Mouse (Mus musculus) thymus, postnatal 10 days (tissue): ENCODE results near the gene Akap13.

Experiments
- DNase-seq, 2 experiments: peaks; one replicate each; pipeline ENCODE4 v3.0.0; 2021; ENCODE audit warnings: low spot score in 2 of 2

Gene Akap13

DNA sequence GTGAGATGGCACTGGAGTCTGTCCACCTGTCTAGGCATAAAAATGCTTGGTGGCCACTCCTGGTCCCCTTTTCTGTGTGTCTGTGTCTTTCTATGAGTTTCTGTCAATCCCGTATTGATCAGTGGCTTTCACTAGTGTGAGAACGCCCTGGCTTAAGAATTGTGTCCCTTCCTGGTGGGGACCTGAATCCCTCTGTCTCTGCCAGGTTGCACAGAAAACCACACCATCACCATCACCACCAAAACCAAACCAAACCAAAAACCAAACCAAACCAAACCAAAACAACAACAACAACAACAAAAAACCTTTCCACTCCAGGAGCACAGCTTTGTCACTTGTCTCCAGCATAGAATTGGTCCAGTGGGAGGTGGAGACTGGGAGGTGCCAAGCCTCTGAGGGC, 337.8 kb downstream of the Akap13 start:
- DNase-seq, result no peak

DNA sequence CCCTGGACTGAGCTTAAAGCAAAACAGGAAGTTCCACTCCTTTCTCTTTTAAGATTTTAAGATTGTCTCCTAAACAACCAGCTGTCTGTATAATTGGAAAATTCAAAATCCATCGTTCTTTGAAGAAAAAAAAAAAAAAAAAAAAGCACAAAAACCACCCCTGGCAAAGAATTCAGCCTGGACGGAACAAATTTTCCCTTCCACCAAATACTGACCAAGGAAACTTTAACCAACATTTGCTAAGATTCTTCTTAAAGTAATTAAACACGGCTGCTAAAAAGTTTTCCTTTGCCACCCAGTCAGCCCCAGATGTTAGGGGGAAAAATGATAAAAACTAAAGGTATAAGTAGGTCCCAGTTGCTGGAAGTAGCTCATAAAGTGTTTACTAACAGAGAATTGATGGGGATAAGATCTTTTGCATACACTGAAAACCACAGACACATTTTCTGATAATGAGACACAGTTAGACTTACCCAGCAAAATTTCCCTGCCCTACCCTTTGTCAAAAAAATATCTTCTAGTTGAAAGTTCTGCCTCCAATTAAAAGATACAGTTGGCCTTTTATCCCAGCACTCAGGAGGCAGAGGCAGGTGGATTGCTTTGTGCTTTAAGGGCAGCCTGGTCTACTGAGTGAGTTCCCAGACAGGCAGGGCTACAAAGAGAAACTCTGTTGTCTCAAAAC, 338.5 kb downstream of the Akap13 start:
- DNase-seq, result no peak

DNA sequence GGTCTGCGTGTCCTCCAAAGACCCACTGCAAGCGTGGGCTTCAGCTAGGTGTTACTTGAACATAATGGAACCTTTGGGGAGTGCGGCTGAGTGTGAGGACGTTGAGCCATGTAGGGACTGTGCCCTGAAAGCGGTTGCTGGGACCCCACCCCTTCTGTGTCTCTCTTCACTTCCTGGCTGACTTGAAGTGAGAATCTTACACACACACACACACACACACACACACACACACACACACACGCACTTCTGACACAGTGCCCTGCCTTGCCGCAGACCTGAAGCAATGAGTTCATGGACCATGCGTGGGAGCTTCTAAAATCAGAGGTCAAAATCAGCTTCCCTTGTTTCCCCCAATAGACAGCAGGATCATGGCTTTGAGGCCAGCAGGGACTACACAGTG, 339.8 kb downstream of the Akap13 start:
- peak; percentile 44 to 52 for DNase-seq

DNA sequence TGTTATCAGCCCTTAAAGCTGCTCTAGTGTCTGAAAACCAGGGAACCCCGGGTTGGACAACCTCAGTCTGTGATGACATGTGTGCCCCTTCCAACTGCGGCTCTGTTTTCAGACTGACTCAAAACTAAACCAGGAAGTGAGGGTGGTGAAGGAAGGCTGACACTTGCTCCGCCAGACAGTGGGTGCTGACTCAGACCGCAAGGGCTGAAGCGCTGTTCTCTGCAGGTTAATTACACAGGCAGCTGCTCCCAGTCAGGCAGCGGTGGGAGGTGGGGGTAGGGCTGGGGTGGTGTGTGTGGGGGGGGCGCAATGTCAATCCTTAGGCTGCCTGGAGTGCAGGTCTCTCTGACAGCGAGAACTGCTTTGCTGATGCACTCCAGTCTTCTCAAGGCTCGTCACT, 341.1 kb downstream of the Akap13 start:
- peak; percentile 67 to 70 for DNase-seq

DNA sequence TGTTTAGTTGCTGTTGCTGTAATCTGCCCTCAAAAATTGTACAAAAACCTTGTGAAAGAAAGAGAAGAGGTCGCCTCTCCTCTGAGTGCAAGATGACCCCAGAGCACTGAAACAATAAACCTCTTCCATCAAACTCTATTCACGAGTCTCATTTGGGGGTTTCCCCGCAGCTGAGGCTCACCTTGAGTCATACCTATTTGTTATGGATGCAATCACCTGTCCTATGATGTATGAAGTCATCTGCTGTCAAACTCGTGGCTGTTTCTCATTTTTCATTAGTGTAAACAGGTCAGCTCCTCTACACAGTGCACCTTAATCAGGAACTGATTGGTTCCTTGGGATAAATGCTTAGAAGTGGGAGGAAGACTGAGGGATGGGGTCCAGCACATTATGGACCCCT, 345.2 kb downstream of the Akap13 start:
- DNase-seq, result no peak

DNA sequence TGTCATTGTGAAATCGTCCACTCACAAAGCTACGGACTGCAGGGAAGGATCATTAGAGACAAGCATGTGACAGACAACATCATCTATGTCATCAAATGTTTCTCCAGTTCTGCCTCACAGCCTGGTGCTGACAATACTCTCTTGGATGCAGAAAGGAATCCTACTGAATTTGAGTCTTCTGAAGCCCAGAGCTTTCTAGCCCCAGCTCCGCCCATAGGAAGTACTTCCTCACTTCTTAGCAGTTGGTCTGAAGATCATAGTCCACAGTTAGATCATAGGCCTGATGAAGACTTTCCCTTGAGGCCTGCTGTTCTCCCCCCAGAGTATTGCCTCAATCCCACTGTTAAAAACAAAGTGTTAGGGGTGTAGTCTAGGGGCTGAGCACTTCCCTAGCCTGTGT, 345.7 kb downstream of the Akap13 start:
- DNase-seq, result no peak

DNA sequence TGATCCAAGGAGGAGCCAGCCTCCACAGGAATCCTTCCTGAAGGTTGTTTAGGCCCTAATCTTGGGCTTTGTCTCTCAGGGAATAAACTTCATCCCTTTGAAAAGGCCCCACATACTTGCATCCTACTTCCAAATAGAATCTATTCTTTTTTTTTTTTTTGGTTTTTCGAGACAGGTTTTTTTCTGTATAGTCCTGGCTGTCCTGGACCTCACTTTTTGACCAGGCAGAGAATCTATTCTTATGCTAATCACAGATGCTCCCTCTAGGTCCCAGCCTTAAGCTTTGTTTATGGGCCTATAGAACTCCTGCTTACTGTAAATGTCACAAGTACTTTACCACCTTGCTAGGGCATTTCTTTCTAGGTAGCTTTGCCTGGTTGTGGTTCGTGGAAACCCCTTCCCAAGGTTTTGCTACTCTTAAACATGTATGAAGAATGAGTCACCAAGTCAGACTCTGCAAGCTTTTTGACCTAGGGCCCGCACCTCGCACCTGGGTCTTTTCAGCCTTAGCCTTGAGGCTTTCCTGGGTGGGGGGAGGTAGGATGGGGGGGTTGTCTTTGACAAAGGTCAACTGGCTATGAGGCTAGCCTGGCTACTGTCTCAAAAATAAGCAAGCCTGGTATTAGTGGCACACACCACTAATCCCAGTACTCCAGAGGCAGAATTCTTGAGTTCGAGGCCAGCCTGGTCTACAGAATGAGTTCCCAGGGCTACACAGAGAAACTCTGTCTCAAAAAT, 346.5 kb downstream of the Akap13 start:
- DNase-seq, result no peak

DNA sequence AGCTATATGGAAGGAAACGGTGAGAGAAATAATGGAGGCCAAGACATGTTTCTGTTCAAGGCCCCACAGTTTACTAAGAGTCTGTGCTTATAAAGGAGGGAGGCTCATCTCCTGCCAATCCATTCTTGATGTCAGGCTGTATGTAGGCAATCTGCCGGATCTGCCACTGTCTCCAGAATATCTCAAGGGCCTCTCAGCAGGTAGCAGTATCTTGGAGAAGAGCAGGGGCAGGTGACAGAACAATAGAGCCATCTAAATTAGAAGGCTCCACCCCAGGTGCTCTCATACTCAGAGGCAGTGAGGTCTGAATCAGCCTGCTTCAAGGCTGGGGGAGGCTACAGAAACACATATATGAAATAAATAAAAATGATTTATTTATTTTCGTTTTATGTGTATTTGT, 347.6 kb downstream of the Akap13 start:
- DNase-seq, result no peak
